Mouse (Mus musculus) midbrain, embryonic 11.5 days (tissue): ENCODE data around the gene Ubr2. TPM values are rescaled to one million over a fixed set of nuclear protein-coding genes. Genes with fewer than 3 reads are reported as not detected.

Source experiments
- ATAC-seq: fragments of 200-750 bp; cut with Nextera tagmentation; 2 replicates; pipeline ENCODE4 v1.8.0; 2017; ENCODE audit warnings: moderate TSS enrichment, moderate library complexity; ENCODE audit not compliant: low FRiP score
- DNase-seq: peaks from one replicate; pipeline ENCODE4 v3.0.0; 2015; ENCODE audit warnings: low spot score; ENCODE audit errors: missing footprints
- H3K27ac ChIP-seq: fragments of 300-500 bp; sonication (generic); 2 replicates; pipeline ENCODE4 v1.5.1; 2014; ENCODE audit warnings: low read depth, low read length
- H3K27me3 ChIP-seq: fragments of 300-500 bp; sonication (generic); 2 replicates; pipeline ENCODE4 v1.6.1; 2014; ENCODE audit warnings: mild to moderate bottlenecking, low read length, moderate library complexity, mixed read lengths; ENCODE audit not compliant: control insufficient read depth, insufficient read depth
- H3K36me3 ChIP-seq: fragments of 300-500 bp; sonication (generic); 2 replicates; pipeline ENCODE4 v1.6.1; 2014; ENCODE audit warnings: mild to moderate bottlenecking, low read length, moderate library complexity, mixed read lengths; ENCODE audit not compliant: control insufficient read depth, insufficient read depth
- H3K4me1 ChIP-seq: fragments of 300-500 bp; sonication (generic); 2 replicates; pipeline ENCODE4 v1.6.1; 2014; ENCODE audit warnings: low read length; ENCODE audit not compliant: control insufficient read depth, insufficient read depth
- H3K4me2 ChIP-seq: fragments of 300-500 bp; sonication (generic); 2 replicates; pipeline ENCODE4 v1.6.1; 2014; ENCODE audit warnings: mild to moderate bottlenecking, moderate library complexity
- H3K4me3 ChIP-seq: fragments of 300-500 bp; sonication (generic); 2 replicates; pipeline ENCODE4 v1.5.1; 2014; ENCODE audit warnings: low read depth, low read length
- H3K9ac ChIP-seq: fragments of 300-500 bp; sonication (generic); 2 replicates; pipeline ENCODE4 v1.6.1; 2014; ENCODE audit warnings: low read length
- H3K9me3 ChIP-seq: fragments of 300-500 bp; sonication (generic); 2 replicates; pipeline ENCODE4 v1.6.1; 2016; ENCODE audit warnings: low read length; ENCODE audit not compliant: control insufficient read depth
- WGBS: fragments of 180-500 bp; shearing (Covaris S2); extraction: QIAGEN DNeasy Blood & Tissue Kit; methylation state at CpG from one replicate; pipeline ENCODE4 v1.1.7; 2014; 5-methylcytosine and 5-hydroxymethylcytosine counted together
- polyA plus RNA-seq: library from polyadenylated mRNA; unstranded; fragments of >200 nt; fragmentation: Nextera tagmentation; extraction: Ambion mirVana; gene quantifications from 2 replicates; pipeline ENCODE4 v1.2.1, GENCODE M21; 2014

Ubr2 gene
- polyA plus RNA-seq: 18.1 and 18.7 TPM in 2 replicates

GRCm38 (mm10) chr17:47009898-47010721 is at the start of gene Ubr2:
Gene Ubr2, minus strand, starts transcription at chr17:47010556.
- Histone ChIP-seq H3K9ac (peak within 1 kb of the TSS; percentile 94), H3K4me2 (peak within 1 kb of the TSS; percentile 81), H3K4me1 (peaks cover 10% of the 10 kb centered on the region), H3K27ac (peak within 1 kb of the TSS; percentile 76), H3K9me3 (no peaks in the 10 kb centered on the region), H3K27me3 (no peaks in the 10 kb centered on the region), H3K36me3 (0 out of 2 replicates have a peak, but pooled peaks cover 4% of the 10 kb centered on the region), H3K4me3 (peak within 1 kb of the TSS; percentile 89)
- DNase-seq: peak; percentile 97
- WGBS: 0% methylated on average over 77 of the region's 77 CpGs
- peak; percentile 97 for ATAC-seq

GRCm38 (mm10) chr17:47059836-47060360 is 49.5 kb upstream of the Ubr2 start:
- peaks cover 5% of the 10 kb centered on the region; the same call in 1 of the 2 replicates for H3K9me3 ChIP-seq
- ATAC-seq (no peak), DNase-seq (peak; percentile 82)
- no peaks in the 10 kb centered on the region for H3K36me3 ChIP-seq
- no peaks in the 10 kb centered on the region for H3K4me1 ChIP-seq
- H3K4me3 ChIP-seq: no peak overlapping the region
- WGBS: 70% methylated on average over 12 of the region's 12 CpGs
- H3K27me3 ChIP-seq: no peaks in the 10 kb centered on the region
- no peak overlapping the region for H3K4me2 ChIP-seq
- no peak overlapping the region for H3K9ac ChIP-seq
- H3K27ac ChIP-seq: no peak overlapping the region

- no peak for ATAC-seq
- Histone ChIP-seq H3K27me3 (no peaks in the 10 kb centered on the region), H3K36me3 (no peaks in the 10 kb centered on the region), H3K9me3 (peaks cover 5% of the 10 kb centered on the region; the same call in 1 of the 2 replicates), H3K4me1 (no peaks in the 10 kb centered on the region), H3K27ac (no peak overlapping the region), H3K4me2 (no peak overlapping the region), H3K4me3 (no peak overlapping the region), H3K9ac (no peak overlapping the region)
- DNase-seq: peak; percentile 85
- WGBS: 94% methylated on average over 4 of the region's 4 CpGs
Measured at GRCm38 (mm10) chr17:47057966-47058365, 47.6 kb upstream of the Ubr2 start.

- Histone ChIP-seq H3K4me2 (no peak overlapping the region), H3K4me3 (no peak overlapping the region)
- WGBS: 88% methylated on average over 6 of the region's 6 CpGs
Measured at GRCm38 (mm10) chr17:47056476-47056875, 46.1 kb upstream of the Ubr2 start.

GRCm38 (mm10) chr17:47055121-47055520 is 44.8 kb upstream of the Ubr2 start:
- no peak overlapping the region for H3K4me3 ChIP-seq
- H3K36me3 ChIP-seq: no peaks in the 10 kb centered on the region
- no peaks in the 10 kb centered on the region for H3K27me3 ChIP-seq
- no peak overlapping the region for H3K27ac ChIP-seq
- no peak overlapping the region for H3K4me2 ChIP-seq
- no peaks in the 10 kb centered on the region for H3K4me1 ChIP-seq
- no peak overlapping the region for H3K9ac ChIP-seq
- ATAC-seq (no peak), DNase-seq (no peak)
- WGBS: 81% methylated on average over 7 of the region's 7 CpGs
- H3K9me3 ChIP-seq: peaks cover 5% of the 10 kb centered on the region; the same call in 1 of the 2 replicates

More at GRCm38 (mm10) chr17:47056476-47056875, 46.1 kb upstream of the Ubr2 start:
- no peak overlapping the region for H3K9ac ChIP-seq
- H3K27ac ChIP-seq: no peak overlapping the region
- no peak for ATAC-seq
- no peaks in the 10 kb centered on the region for H3K27me3 ChIP-seq
- H3K9me3 ChIP-seq: peaks cover 5% of the 10 kb centered on the region; the same call in 1 of the 2 replicates
- DNase-seq: peak; percentile 62
- no peaks in the 10 kb centered on the region for H3K36me3 ChIP-seq
- H3K4me1 ChIP-seq: no peaks in the 10 kb centered on the region

GRCm38 (mm10) chr17:47054613-47055012 is 44.3 kb upstream of the Ubr2 start:
- Histone ChIP-seq H3K36me3 (no peaks in the 10 kb centered on the region), H3K27me3 (no peaks in the 10 kb centered on the region), H3K9me3 (peaks cover 5% of the 10 kb centered on the region; the same call in 1 of the 2 replicates), H3K4me3 (no peak overlapping the region), H3K4me1 (no peaks in the 10 kb centered on the region), H3K27ac (no peak overlapping the region), H3K9ac (no peak overlapping the region), H3K4me2 (no peak overlapping the region)
- no peak for ATAC-seq
- no peak for DNase-seq
- WGBS: 89% methylated on average over 11 of the region's 11 CpGs

- no peaks in the 10 kb centered on the region for H3K27me3 ChIP-seq
- H3K4me1 ChIP-seq: no peaks in the 10 kb centered on the region
- ATAC-seq (no peak), DNase-seq (no peak)
- no peaks in the 10 kb centered on the region for H3K36me3 ChIP-seq
- no peak overlapping the region for H3K4me3 ChIP-seq
- H3K27ac ChIP-seq: no peak overlapping the region
- 89% methylated on average over 3 of the region's 3 CpGs for WGBS
- H3K9me3 ChIP-seq: no peaks in the 10 kb centered on the region
- no peak overlapping the region for H3K4me2 ChIP-seq
- no peak overlapping the region for H3K9ac ChIP-seq
Measured at GRCm38 (mm10) chr17:47050678-47051077, 40.3 kb upstream of the Ubr2 start.

GRCm38 (mm10) chr17:47042866-47043265 is 32.5 kb upstream of the Ubr2 start:
- ATAC-seq: no peak
- H3K27me3 ChIP-seq: no peaks in the 10 kb centered on the region
- no peaks in the 10 kb centered on the region for H3K36me3 ChIP-seq
- H3K4me1 ChIP-seq: no peaks in the 10 kb centered on the region
- H3K9me3 ChIP-seq: no peaks in the 10 kb centered on the region
- no peak overlapping the region for H3K9ac ChIP-seq
- no peak overlapping the region for H3K4me2 ChIP-seq
- DNase-seq: no peak
- H3K27ac ChIP-seq: no peak overlapping the region
- WGBS: 94% methylated on average over 14 of the region's 14 CpGs
- no peak overlapping the region for H3K4me3 ChIP-seq
